26 mouse cellular contexts compared by ENCODE assay signal in genomic region chrX:159881576-159881975, GRCm38 (mm10).
DNase-seq lines count a peak whose midpoint lies in the region; ATAC-seq and TF ChIP-seq lines count a peak whose summit lies in the region.
"Had no signal": no experiment of that assay in that cellular context is flagged by ENCODE, and none has a peak within 500 bp of the region (broad histone marks: within the 10 kb centered on the region; RNA-seq: fewer than 3 reads in every experiment).

No protein-coding gene starts in this region.

- no peaks in the 10 kb centered on the region for H3K27me3 ChIP-seq in CH12.LX (replicated peaks)
- no peaks in the 10 kb centered on the region for H3K27me3 ChIP-seq in splenic B cell, adult 2 months (ENCODE audit: control insufficient read depth, insufficient read depth, low read length, poor library complexity, severe bottlenecking)
- peaks cover 16% of the 10 kb centered on the region for H3K27me3 ChIP-seq in midbrain, embryonic 11.5 days (ENCODE audit: control insufficient read depth, insufficient read depth, low read length)
- H3K27me3 ChIP-seq: intestine, embryonic 15.5 days had no signal

- in situ Hi-C loops in CH12.LX (cut with MboI; ENCODE audit: low pct_ligation_motif_present, low pct_unique_long_range_greater_than_20kb, low sequenced_read_pairs): no loop called here

- ATAC-seq in midbrain, embryonic 11.5 days (ENCODE audit: low FRiP score): no peak
- ATAC-seq: forebrain, embryonic 13.5 days; forebrain, embryonic 16.5 days; intestine, embryonic 15.5 days had no signal

- H3K4me3 ChIP-seq in CH12.LX (replicated peaks in 1 of 3; ENCODE audit: low read depth in 2 of 3, low read length in 2 of 3, poor library complexity in 1 of 3): no peak overlapping the region
- no peak overlapping the region for H3K4me3 ChIP-seq in midbrain, embryonic 11.5 days (ENCODE audit: low read depth, low read length)
- H3K4me3 ChIP-seq: embryonic facial prominence, embryonic 10.5 days; embryonic facial prominence, embryonic 13.5 days; erythroblast, embryonic 14.5 days; forebrain, embryonic 13.5 days; gastrocnemius, adult 2 months; hindbrain, embryonic 12.5 days; hindbrain, embryonic 15.5 days; intestine, embryonic 15.5 days had no signal

- TF ChIP-seq RAD21 in CH12.LX (IDR thresholded peaks at IDR 0.05; ENCODE audit: low read depth, low read length): no peak

- H3K36me3 ChIP-seq in CH12.LX (replicated peaks in 1 of 2; ENCODE audit: control insufficient read depth in 1 of 2, insufficient read depth in 1 of 2, low read length in 1 of 2): peaks cover 0 to 3% of the 10 kb centered on the region in 2 experiments
- no peaks in the 10 kb centered on the region for H3K36me3 ChIP-seq in splenic B cell, adult 2 months (ENCODE audit: control insufficient read depth, insufficient read depth, low read length, poor library complexity, severe bottlenecking)
- no peaks in the 10 kb centered on the region for H3K36me3 ChIP-seq in midbrain, embryonic 11.5 days (ENCODE audit: control insufficient read depth, insufficient read depth, low read length)
- H3K36me3 ChIP-seq: embryonic facial prominence, embryonic 10.5 days; embryonic facial prominence, embryonic 13.5 days; hindbrain, embryonic 12.5 days; hindbrain, embryonic 15.5 days; intestine, embryonic 15.5 days had no signal

- peak; percentile 3 to 4 for DNase-seq in spleen, postnatal 36 days (ENCODE audit: low spot score in 2 of 2)
- DNase-seq in spleen, postnatal 14 days (ENCODE audit: low spot score in 2 of 2): no peak
- DNase-seq in CH12.LX (ENCODE audit: extremely low read depth): peak; percentile 65
- peak; percentile 40 for DNase-seq in splenic B cell, adult 2 months (ENCODE audit: low read depth, low spot score)
- DNase-seq in gastrocnemius, adult 18-20 months (ENCODE audit: low spot score): no peak
- DNase-seq in midbrain, embryonic 11.5 days (ENCODE audit: low spot score, missing footprints): no peak
- DNase-seq: adrenal gland, postnatal 10 days; adrenal gland, postnatal 36 days; cerebellum, adult 11-12 months; cerebellum, adult 8-10 months; cerebellum, postnatal 10 days; cerebellum, postnatal 36 days; embryo, embryonic 11 days; gastrocnemius, adult 2 months; gastrocnemius, postnatal 14 days; heart, adult 11 months; kidney, adult 11 months had no signal

- no peak for TF ChIP-seq POLR2A in CH12.LX (IDR thresholded peaks at IDR 0.05; ENCODE audit: low read depth, low read length)

- H3K27ac ChIP-seq in CH12.LX (ENCODE audit: insufficient read depth, low read depth): no peak overlapping the region
- no peak overlapping the region for H3K27ac ChIP-seq in midbrain, embryonic 11.5 days (ENCODE audit: low read depth, low read length)
- H3K27ac ChIP-seq: embryonic facial prominence, embryonic 10.5 days; embryonic facial prominence, embryonic 13.5 days; forebrain, embryonic 13.5 days; gastrocnemius, adult 2 months; hindbrain, embryonic 12.5 days; hindbrain, embryonic 15.5 days; intestine, embryonic 15.5 days had no signal

- 0 out of 2 replicates have a peak, but pooled peaks have one; percentile 23 for TF ChIP-seq EP300 in CH12.LX (IDR thresholded peaks at IDR 0.05; ENCODE audit: low read length)

- TF ChIP-seq CTCF in CH12.LX (conservative IDR thresholded peaks at IDR 0.05 in 1 of 2, IDR thresholded peaks at IDR 0.05 in 1 of 2; ENCODE audit: low read depth in 2 of 2, low read length in 2 of 2): no peak

- 0 out of 2 replicates have a peak, but pooled peaks cover 3% of the 10 kb centered on the region for H3K79me2 ChIP-seq in CH12.LX (replicated peaks; ENCODE audit: control insufficient read depth, extremely low read depth, insufficient read depth, poor library complexity, severe bottlenecking)

- dilution Hi-C loops in CH12.LX (cut with MboI; ENCODE audit: extremely low pct_ligation_motif_present, extremely low pct_unique_long_range_greater_than_20kb, low sequenced_read_pairs): no loop called here

- no peak overlapping the region for H3K4me2 ChIP-seq in CH12.LX (ENCODE audit: insufficient read depth, low read depth, poor library complexity, severe bottlenecking)
- no peak overlapping the region for H3K4me2 ChIP-seq in midbrain, embryonic 11.5 days
- H3K4me2 ChIP-seq: embryonic facial prominence, embryonic 13.5 days; forebrain, embryonic 13.5 days; heart, embryonic 11.5 days; hindbrain, embryonic 12.5 days; hindbrain, embryonic 15.5 days; intestine, embryonic 15.5 days had no signal

- no peaks in the 10 kb centered on the region for H3K9me3 ChIP-seq in CH12.LX (replicated peaks; ENCODE audit: low read length)
- H3K9me3 ChIP-seq in midbrain, embryonic 11.5 days (ENCODE audit: control insufficient read depth, low read length): no peaks in the 10 kb centered on the region
- H3K9me3 ChIP-seq: embryonic facial prominence, embryonic 10.5 days; embryonic facial prominence, embryonic 13.5 days; forebrain, embryonic 13.5 days; hindbrain, embryonic 12.5 days; hindbrain, embryonic 15.5 days; intestine, embryonic 15.5 days had no signal

- 80% methylated on average over 5 of the region's 5 CpGs for WGBS in midbrain, embryonic 11.5 days

- no peak overlapping the region for H3K9ac ChIP-seq in CH12.LX (ENCODE audit: insufficient read depth, low read depth)
- no peak overlapping the region for H3K9ac ChIP-seq in midbrain, embryonic 11.5 days (ENCODE audit: low read length)
- H3K9ac ChIP-seq: embryonic facial prominence, embryonic 13.5 days; forebrain, embryonic 13.5 days; hindbrain, embryonic 12.5 days; hindbrain, embryonic 15.5 days; intestine, embryonic 15.5 days had no signal

- H3K4me1 ChIP-seq in CH12.LX (ENCODE audit: control insufficient read depth in 1 of 2, insufficient read depth in 2 of 2): peaks cover 3 to 37% of the 10 kb centered on the region in 2 experiments; a peak in 3 of 4 replicates
- H3K4me1 ChIP-seq in midbrain, embryonic 11.5 days (ENCODE audit: control insufficient read depth, insufficient read depth, low read length): no peaks in the 10 kb centered on the region
- H3K4me1 ChIP-seq: embryonic facial prominence, embryonic 10.5 days; embryonic facial prominence, embryonic 13.5 days; forebrain, embryonic 13.5 days; hindbrain, embryonic 12.5 days; hindbrain, embryonic 15.5 days; intestine, embryonic 15.5 days had no signal

TF ChIP-seq in CH12.LX, 34 proteins besides CTCF, POLR2A, EP300 and RAD21:
- TF ChIP-seq POLR2AphosphoS2 (IDR thresholded peaks at IDR 0.05; ENCODE audit: low read depth, low read length): no peak
- TF ChIP-seq IRF4 (IDR thresholded peaks at IDR 0.05; ENCODE audit: low read depth, low read length): peak; percentile 30; the same call in 1 of the 2 replicates
- no peak for TF ChIP-seq MAZ (IDR thresholded peaks at IDR 0.05; ENCODE audit: low read depth, low read length)
- peak; percentile 29; the same call in 1 of the 2 replicates for TF ChIP-seq ETS1 (conservative IDR thresholded peaks at IDR 0.05; ENCODE audit: low read depth, low read length)
- peak; percentile 86 for TF ChIP-seq MEF2A (IDR thresholded peaks at IDR 0.05; ENCODE audit: borderline replicate concordance, low read depth, low read length)
- TF ChIP-seq USF2 (conservative IDR thresholded peaks at IDR 0.05; ENCODE audit: low read depth, low read length): no peak
- TF ChIP-seq TBP (conservative IDR thresholded peaks at IDR 0.05; ENCODE audit: low read depth, low read length): 0 out of 2 replicates have a peak, but pooled peaks have one; percentile 37

Comparison
In these comparisons a context has a peak if more than half of its experiments do, and no peak if none do; other contexts are left out.
1. DNase-seq: peak in spleen, postnatal 36 days (2 of 2), CH12.LX (single experiment) and splenic B cell, adult 2 months (single experiment); none in spleen, postnatal 14 days (0 of 2), gastrocnemius, adult 18-20 months (single experiment) and midbrain, embryonic 11.5 days (single experiment).